Mouse (Mus musculus): ENCODE data around the gene A030005K14Rik. TPM values are rescaled to one million over a fixed set of nuclear protein-coding genes. Genes with fewer than 3 reads are reported as not detected.

A030005K14Rik gene
- not detected in 2 replicates for polyA plus RNA-seq (2012; rRNA removed)

DNA sequence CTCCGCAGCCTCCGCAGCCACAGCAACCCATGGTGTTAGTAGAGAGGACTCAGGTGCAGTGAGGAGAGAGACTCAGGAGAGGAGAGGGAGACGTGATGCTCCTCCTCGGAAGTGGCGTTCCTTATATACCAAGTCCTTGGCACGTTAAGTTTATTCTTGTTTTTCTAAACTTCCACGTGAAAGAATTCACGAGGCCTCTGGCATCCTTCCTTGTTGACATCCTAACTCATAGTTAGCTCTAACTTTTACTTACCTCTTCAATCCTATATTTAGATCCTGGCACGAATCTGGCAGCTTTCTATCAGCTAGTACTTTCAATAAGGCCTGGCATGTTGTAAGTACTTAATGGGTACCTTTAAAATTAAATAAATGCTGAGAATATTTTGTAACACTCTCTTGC is at the start of gene A030005K14Rik:
Gene A030005K14Rik, minus strand, starts transcription at position 101 of the 400 bp plus-strand sequence.
- Histone ChIP-seq H3K27ac (ENCODE audit: insufficient read depth, low read length) (no peak within 1 kb of the TSS), H3K4me3 (replicated peaks; ENCODE audit: insufficient read depth, low read depth, low read length) (no peak within 1 kb of the TSS), H3K4me1 (ENCODE audit: control insufficient read depth, insufficient read depth, low read length) (no peaks in the 10 kb centered on the region), H3K27me3 (ENCODE audit: control insufficient read depth, insufficient read depth, low read length) (no peaks in the 10 kb centered on the region)
- TF ChIP-seq POLR2A (IDR thresholded peaks at IDR 0.05; ENCODE audit: borderline replicate concordance, insufficient read depth, low read length) (no peak), CTCF (IDR thresholded peaks at IDR 0.05; ENCODE audit: borderline replicate concordance, insufficient read depth, low read depth, low read length) (no peak)
- no peak for DNase-seq
- 86% methylated on average over 9 of the region's 9 CpGs for WGBS

DNA sequence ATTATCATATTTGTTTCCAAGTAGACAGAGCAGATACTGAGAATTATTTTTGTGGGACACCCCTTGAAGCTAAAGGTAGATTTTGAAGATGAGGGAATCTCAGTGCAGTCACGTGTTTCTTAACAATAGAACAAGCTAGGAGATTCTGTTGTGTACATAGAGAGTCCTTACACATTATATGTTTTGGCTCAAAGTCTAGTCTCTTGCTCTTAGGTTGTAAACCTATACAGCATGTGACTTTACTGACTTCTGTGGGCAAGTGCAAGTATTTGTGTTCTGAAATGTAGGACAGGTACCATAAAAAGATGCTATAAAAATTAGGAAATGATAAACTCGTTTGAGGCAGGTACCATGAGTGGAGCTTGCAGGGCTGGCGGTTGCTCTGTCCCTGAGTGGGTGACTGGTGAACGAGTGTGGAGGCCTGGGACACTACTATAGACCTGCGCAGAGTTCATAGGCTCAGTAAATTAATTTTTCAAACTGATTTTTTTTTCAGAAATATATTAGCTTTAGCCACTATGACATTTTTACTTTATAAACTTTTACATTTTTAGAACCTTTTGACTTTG is 48.3 kb upstream of the A030005K14Rik start:
- no peak for TF ChIP-seq CTCF (IDR thresholded peaks at IDR 0.05; ENCODE audit: borderline replicate concordance, insufficient read depth, low read depth, low read length)
- WGBS: 82% methylated on average over 5 of the region's 5 CpGs
- no peak overlapping the region for H3K27ac ChIP-seq (ENCODE audit: insufficient read depth, low read length)

DNA sequence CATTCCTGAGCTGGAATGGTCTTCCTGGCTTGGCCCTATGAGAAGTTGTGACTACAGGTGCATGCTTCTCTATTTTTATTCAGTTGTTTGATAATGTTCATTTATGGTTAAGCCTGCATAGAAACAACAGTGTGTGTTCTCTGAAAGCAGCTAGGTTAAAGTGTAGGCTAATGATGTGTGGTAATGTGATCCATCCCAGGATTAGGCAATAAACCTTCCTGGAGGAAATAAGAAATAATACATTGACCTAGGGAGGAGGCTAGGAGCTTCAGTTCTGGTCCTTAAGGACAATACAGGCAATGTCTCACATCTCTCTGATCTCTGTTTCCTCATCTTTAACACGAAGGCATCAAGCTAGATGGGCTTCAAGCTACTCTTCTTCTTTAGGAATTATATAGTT is 46.3 kb upstream of the A030005K14Rik start:
- Histone ChIP-seq H3K4me1 (ENCODE audit: control insufficient read depth, insufficient read depth, low read length) (no peaks in the 10 kb centered on the region), H3K27ac (ENCODE audit: insufficient read depth, low read length) (no peak overlapping the region), H3K4me3 (replicated peaks; ENCODE audit: insufficient read depth, low read depth, low read length) (no peak overlapping the region), H3K27me3 (ENCODE audit: control insufficient read depth, insufficient read depth, low read length) (no peaks in the 10 kb centered on the region)
- no peak for TF ChIP-seq CTCF (IDR thresholded peaks at IDR 0.05; ENCODE audit: borderline replicate concordance, insufficient read depth, low read depth, low read length)
- no peak for TF ChIP-seq POLR2A (IDR thresholded peaks at IDR 0.05; ENCODE audit: borderline replicate concordance, insufficient read depth, low read length)
- 69% methylated on average over 1 of the region's 1 CpGs for WGBS
- DNase-seq: no peak

More for the DNA sequence above, 48.3 kb upstream of the A030005K14Rik start:
- no peaks in the 10 kb centered on the region for H3K27me3 ChIP-seq (ENCODE audit: control insufficient read depth, insufficient read depth, low read length)
- no peak for DNase-seq
- H3K4me1 ChIP-seq (ENCODE audit: control insufficient read depth, insufficient read depth, low read length): no peaks in the 10 kb centered on the region
- no peak overlapping the region for H3K4me3 ChIP-seq (replicated peaks; ENCODE audit: insufficient read depth, low read depth, low read length)

DNA sequence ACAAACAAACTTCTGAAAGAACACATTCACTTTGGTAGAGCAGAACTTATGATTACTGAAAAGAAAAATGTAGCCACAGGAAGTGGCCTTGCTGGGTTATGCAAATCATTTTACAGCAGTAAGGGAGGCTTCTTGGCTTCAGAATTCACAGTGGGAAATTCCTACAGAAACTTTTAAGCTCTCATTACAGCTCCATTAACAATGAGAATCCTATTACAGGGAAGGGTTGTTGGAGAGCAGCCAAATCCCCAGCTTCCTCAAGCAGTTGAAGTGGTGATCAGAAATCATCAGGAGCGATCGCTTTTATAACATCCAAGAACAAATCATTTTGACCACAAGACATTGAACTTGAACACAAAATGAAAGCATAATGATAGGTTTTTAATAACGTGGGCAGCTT is 42.7 kb upstream of the A030005K14Rik start:
- Histone ChIP-seq H3K27me3 (ENCODE audit: control insufficient read depth, insufficient read depth, low read length) (no peaks in the 10 kb centered on the region), H3K4me1 (ENCODE audit: control insufficient read depth, insufficient read depth, low read length) (no peaks in the 10 kb centered on the region), H3K27ac (ENCODE audit: insufficient read depth, low read length) (no peak overlapping the region), H3K4me3 (replicated peaks; ENCODE audit: insufficient read depth, low read depth, low read length) (no peak overlapping the region)
- 15% methylated on average over 3 of the region's 3 CpGs for WGBS
- TF ChIP-seq CTCF (IDR thresholded peaks at IDR 0.05; ENCODE audit: borderline replicate concordance, insufficient read depth, low read depth, low read length): no peak
- TF ChIP-seq POLR2A (IDR thresholded peaks at IDR 0.05; ENCODE audit: borderline replicate concordance, insufficient read depth, low read length): no peak
- no peak for DNase-seq

- DNase-seq: no peak
- WGBS: 83% methylated on average over 7 of the region's 7 CpGs
- Histone ChIP-seq H3K4me3 (replicated peaks; ENCODE audit: insufficient read depth, low read depth, low read length) (no peak overlapping the region), H3K27ac (ENCODE audit: insufficient read depth, low read length) (no peak overlapping the region), H3K27me3 (ENCODE audit: control insufficient read depth, insufficient read depth, low read length) (no peaks in the 10 kb centered on the region), H3K4me1 (ENCODE audit: control insufficient read depth, insufficient read depth, low read length) (no peaks in the 10 kb centered on the region)
- TF ChIP-seq POLR2A (IDR thresholded peaks at IDR 0.05; ENCODE audit: borderline replicate concordance, insufficient read depth, low read length) (no peak), CTCF (IDR thresholded peaks at IDR 0.05; ENCODE audit: borderline replicate concordance, insufficient read depth, low read depth, low read length) (no peak)
Measured at GRCm38 (mm10) chr1:83099580-83100137, 40.5 kb upstream of the A030005K14Rik start.

DNA sequence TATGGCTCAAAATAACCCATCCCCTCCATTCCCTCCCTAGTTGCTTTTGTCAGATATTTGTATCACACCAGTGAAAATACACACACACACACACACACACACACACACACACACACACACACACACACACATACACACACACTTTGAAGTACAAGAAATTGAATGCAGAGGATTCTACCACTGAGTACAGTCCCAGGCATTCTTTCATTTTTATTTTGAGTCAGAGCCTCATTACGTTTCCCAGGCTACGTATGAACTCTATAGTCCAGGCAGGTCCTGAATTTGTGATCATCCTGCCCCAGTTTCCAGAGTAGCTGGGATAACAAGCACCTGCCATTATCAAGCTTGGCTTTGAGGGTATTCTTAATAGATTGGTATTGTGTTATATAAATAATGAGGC is 40.0 kb upstream of the A030005K14Rik start:
- 76% methylated on average over 2 of the region's 2 CpGs for WGBS
- TF ChIP-seq POLR2A (IDR thresholded peaks at IDR 0.05; ENCODE audit: borderline replicate concordance, insufficient read depth, low read length) (no peak), CTCF (IDR thresholded peaks at IDR 0.05; ENCODE audit: borderline replicate concordance, insufficient read depth, low read depth, low read length) (no peak)
- Histone ChIP-seq H3K27ac (ENCODE audit: insufficient read depth, low read length) (no peak overlapping the region), H3K4me3 (replicated peaks; ENCODE audit: insufficient read depth, low read depth, low read length) (no peak overlapping the region), H3K27me3 (ENCODE audit: control insufficient read depth, insufficient read depth, low read length) (no peaks in the 10 kb centered on the region), H3K4me1 (ENCODE audit: control insufficient read depth, insufficient read depth, low read length) (no peaks in the 10 kb centered on the region)
- DNase-seq: no peak

DNA sequence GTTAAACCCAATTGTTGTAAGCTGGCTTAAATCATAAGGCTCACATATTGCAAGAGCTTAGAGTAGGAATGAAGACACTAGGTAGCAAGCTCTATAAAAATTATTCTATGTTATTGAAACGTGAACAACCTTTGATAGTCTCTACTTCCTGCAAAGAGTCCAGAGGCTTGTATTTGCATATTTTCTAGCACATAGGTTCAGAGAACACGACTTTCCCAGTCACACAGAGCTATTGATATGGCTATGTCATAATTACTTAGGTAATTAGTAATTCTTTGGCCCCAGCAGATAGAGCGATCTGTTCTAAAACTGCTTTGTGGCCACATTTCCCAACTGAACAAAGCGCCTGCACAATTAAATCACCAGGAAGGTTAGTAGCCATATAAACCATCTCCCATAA is 37.8 kb upstream of the A030005K14Rik start:
- DNase-seq: no peak
- Histone ChIP-seq H3K27ac (ENCODE audit: insufficient read depth, low read length) (no peak overlapping the region), H3K4me3 (replicated peaks; ENCODE audit: insufficient read depth, low read depth, low read length) (no peak overlapping the region), H3K27me3 (ENCODE audit: control insufficient read depth, insufficient read depth, low read length) (no peaks in the 10 kb centered on the region), H3K4me1 (ENCODE audit: control insufficient read depth, insufficient read depth, low read length) (no peaks in the 10 kb centered on the region)
- 79% methylated on average over 4 of the region's 4 CpGs for WGBS
- no peak for TF ChIP-seq CTCF (IDR thresholded peaks at IDR 0.05; ENCODE audit: borderline replicate concordance, insufficient read depth, low read depth, low read length)
- TF ChIP-seq POLR2A (IDR thresholded peaks at IDR 0.05; ENCODE audit: borderline replicate concordance, insufficient read depth, low read length): no peak

DNA sequence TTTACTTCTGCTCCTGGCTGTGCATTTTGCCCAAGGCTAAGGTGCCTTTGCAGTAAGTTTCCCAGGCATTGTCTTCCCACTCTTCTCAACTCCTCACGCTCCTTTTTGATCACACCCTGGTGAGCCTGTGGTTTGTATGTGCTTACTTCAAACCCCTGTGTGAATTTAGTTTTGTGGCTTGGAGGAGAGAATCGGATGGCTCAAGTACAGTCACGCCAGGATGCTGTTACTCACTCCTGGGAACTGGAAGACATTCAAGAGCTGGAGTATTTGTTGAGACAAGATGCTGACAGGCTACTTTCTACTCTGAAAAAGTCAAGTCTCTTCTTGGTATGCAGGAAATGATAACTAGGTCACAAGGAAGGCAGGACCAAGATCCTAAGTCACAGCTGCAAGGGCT is 32.1 kb upstream of the A030005K14Rik start:
- TF ChIP-seq CTCF (IDR thresholded peaks at IDR 0.05; ENCODE audit: borderline replicate concordance, insufficient read depth, low read depth, low read length): no peak
- no peak for TF ChIP-seq POLR2A (IDR thresholded peaks at IDR 0.05; ENCODE audit: borderline replicate concordance, insufficient read depth, low read length)
- Histone ChIP-seq H3K4me3 (replicated peaks; ENCODE audit: insufficient read depth, low read depth, low read length) (no peak overlapping the region), H3K27ac (ENCODE audit: insufficient read depth, low read length) (no peak overlapping the region), H3K27me3 (ENCODE audit: control insufficient read depth, insufficient read depth, low read length) (no peaks in the 10 kb centered on the region), H3K4me1 (ENCODE audit: control insufficient read depth, insufficient read depth, low read length) (no peaks in the 10 kb centered on the region)
- no peak for DNase-seq
- WGBS: 53% methylated on average over 3 of the region's 3 CpGs
